Mouse (Mus musculus) ES-Bruce4 (cell line): ENCODE data around the gene Gm21969. TPM values are rescaled to one million over a fixed set of nuclear protein-coding genes. Genes with fewer than 3 reads are reported as not detected.
A peak's percentile ranks its signal among the peaks of the same experiment; 100 is the strongest.

Experiments used
- H3K27ac ChIP-seq: 2 replicates; pipeline ENCODE4 v1.5.1; 2012; ENCODE audit warnings: low read length, inconsistent platforms; ENCODE audit not compliant: insufficient read depth
- H3K27me3 ChIP-seq: 2 replicates; pipeline ENCODE4 v1.6.1; 2012; ENCODE audit warnings: mild to moderate bottlenecking, low read length, inconsistent platforms; ENCODE audit not compliant: control insufficient read depth, poor library complexity, insufficient read depth, severe bottlenecking
- H3K36me3 ChIP-seq: 2 replicates; pipeline ENCODE4 v1.6.1; 2012; ENCODE audit warnings: inconsistent platforms, mild to moderate bottlenecking, low read length, moderate library complexity; ENCODE audit not compliant: control insufficient read depth, poor library complexity, insufficient read depth, severe bottlenecking
- H3K4me1 ChIP-seq: one replicate; pipeline ENCODE4 v1.8.1; 2011; ENCODE audit warnings: low read length; ENCODE audit not compliant: control insufficient read depth, insufficient read depth
- H3K4me3 ChIP-seq: 2 replicates; pipeline ENCODE4 v1.5.1; 2011; ENCODE audit warnings: low read depth, mild to moderate bottlenecking, low read length
- H3K9ac ChIP-seq: 2 replicates; pipeline ENCODE4 v1.6.1; 2012; ENCODE audit warnings: low read depth, mild to moderate bottlenecking, inconsistent platforms; ENCODE audit not compliant: poor library complexity, severe bottlenecking
- H3K9me3 ChIP-seq: replicated peaks from 2 replicates; pipeline ENCODE4 v1.6.1; 2012; ENCODE audit warnings: mild to moderate bottlenecking, low read length, inconsistent platforms; ENCODE audit not compliant: control insufficient read depth, poor library complexity, insufficient read depth, severe bottlenecking
- CTCF ChIP-seq: IDR thresholded peaks from one replicate; pipeline ENCODE4 v1.8.1; 2011; ENCODE audit warnings: low read depth, low read length
- EP300 ChIP-seq: IDR thresholded peaks from 2 replicates; pipeline ENCODE4 v1.6.1; 2011; ENCODE audit warnings: low read depth, low read length; ENCODE audit not compliant: insufficient read depth
- POLR2A ChIP-seq: IDR thresholded peaks from one replicate; pipeline ENCODE4 v1.8.1; 2011; ENCODE audit warnings: low read length; ENCODE audit not compliant: insufficient read depth
- polyA plus RNA-seq: library from polyadenylated mRNA; stranded (reverse); fragments of >200 nt; gene quantifications from 2 replicates; pipeline ENCODE4 v1.2.4, GENCODE M21; 2011; ENCODE audit warnings: low read depth; ENCODE audit not compliant: missing spikeins, insufficient read depth, insufficient read length

Gene Gm21969
- polyA plus RNA-seq, 1 experiment = not detected

- Histone ChIP-seq H3K4me3 (peak overlapping the region; percentile 58), H3K27ac (no peak overlapping the region), H3K9ac (peak overlapping the region; percentile 84), H3K36me3 (no peaks in the 10 kb centered on the region), H3K9me3 (no peaks in the 10 kb centered on the region), H3K27me3 (no peaks in the 10 kb centered on the region), H3K4me1 (no peaks in the 10 kb centered on the region)
- TF ChIP-seq POLR2A = peak; percentile 76
- peak; percentile 39 for TF ChIP-seq CTCF
- no peak for TF ChIP-seq EP300
These were observed 28.7 kb upstream of the Gm21969 start for GRCm38 (mm10) chr4:139574156-139574798.

DNA sequence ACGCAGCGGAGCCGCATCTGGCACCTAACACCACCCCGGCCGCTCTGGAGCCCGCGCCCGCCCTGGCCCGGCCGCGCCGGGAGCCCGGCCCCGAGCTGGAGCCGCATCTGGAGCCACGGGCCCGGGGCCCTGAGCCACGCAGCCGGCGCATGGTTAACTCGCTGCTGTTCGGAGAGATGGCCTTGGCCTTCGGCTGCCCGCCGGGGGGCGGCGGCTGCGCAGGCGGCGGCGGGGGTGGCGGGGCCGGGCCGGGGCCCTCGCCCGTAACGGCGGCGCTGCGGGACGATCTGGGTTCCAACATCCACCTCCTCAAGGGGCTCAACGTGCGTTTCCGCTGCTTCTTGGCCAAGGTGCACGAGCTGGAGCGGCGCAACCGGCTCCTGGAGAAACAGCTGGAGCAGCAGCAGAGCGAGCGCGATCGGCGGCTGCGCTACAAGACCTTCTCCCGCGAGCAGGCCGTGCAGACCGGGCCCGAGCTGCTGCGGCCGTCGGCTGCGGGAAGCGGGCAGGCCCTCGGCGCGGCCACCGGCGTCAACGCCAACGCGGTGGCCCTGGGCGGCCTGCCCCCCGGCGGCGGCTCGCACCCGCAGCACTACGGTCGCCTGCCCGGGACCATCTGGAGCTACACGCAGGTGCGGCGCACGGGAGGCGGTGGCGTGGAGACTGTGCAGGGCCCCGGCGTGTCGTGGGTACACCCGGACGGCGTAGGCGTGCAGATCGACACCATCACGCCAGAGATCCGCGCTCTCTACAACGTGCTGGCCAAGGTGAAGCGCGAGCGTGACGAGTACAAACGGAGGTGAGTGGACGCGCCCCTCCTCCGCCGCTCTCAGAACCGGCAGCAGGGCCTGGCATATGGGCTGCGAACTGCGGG is 27.9 kb upstream of the Gm21969 start:
- H3K27me3 ChIP-seq = no peaks in the 10 kb centered on the region
- H3K9me3 ChIP-seq = no peaks in the 10 kb centered on the region
- TF ChIP-seq CTCF = no peak
- TF ChIP-seq EP300 = no peak
- no peak for TF ChIP-seq POLR2A
- peak overlapping the region; percentile 58 for H3K4me3 ChIP-seq
- no peaks in the 10 kb centered on the region for H3K36me3 ChIP-seq
- no peak overlapping the region for H3K27ac ChIP-seq
- H3K4me1 ChIP-seq = no peaks in the 10 kb centered on the region
- H3K9ac ChIP-seq = peak overlapping the region; percentile 84

GRCm38 (mm10) chr4:139575673-139576003 is 27.3 kb upstream of the Gm21969 start:
- Histone ChIP-seq H3K27ac (no peak overlapping the region), H3K36me3 (no peaks in the 10 kb centered on the region), H3K27me3 (no peaks in the 10 kb centered on the region), H3K9ac (peak overlapping the region; percentile 84), H3K4me1 (no peaks in the 10 kb centered on the region), H3K9me3 (no peaks in the 10 kb centered on the region), H3K4me3 (peak overlapping the region; percentile 58)
- TF ChIP-seq POLR2A (no peak), CTCF (no peak), EP300 (no peak)

DNA sequence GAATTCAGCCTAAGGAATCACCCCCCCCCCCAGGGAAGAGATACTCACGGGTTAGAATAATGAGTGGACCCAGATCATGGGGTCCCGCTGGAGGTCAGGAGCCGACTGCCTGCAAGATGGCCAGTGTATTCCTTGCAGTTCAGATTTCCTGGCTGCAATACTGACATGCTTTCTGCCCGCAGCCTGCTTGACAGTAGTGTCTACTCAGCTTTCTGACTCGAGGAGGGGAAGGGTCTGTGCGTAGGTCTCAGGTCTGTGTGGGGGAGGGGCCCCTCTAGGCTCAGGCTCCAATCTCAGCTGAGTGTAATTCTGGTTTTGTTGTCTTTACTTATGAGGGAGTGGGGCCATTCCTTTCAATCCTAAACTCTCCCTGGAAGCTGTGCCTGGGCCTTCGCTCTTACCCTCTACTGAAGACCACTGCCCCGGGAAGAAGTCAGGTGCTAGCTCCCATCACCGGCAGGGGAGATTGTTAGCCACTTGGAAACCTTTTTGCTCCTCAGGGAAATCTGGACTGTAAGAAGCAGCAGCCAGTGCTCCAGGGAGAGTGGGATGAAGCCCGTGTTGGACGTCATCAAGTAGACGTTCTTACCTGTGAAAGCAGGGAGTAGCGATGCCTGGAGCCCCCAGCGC is 26.6 kb upstream of the Gm21969 start:
- no peaks in the 10 kb centered on the region for H3K36me3 ChIP-seq
- H3K4me3 ChIP-seq = peak overlapping the region; percentile 10; the same call in 1 of the 2 replicates
- peaks cover 4% of the 10 kb centered on the region for H3K4me1 ChIP-seq
- no peak overlapping the region for H3K27ac ChIP-seq
- H3K27me3 ChIP-seq = no peaks in the 10 kb centered on the region
- no peak overlapping the region for H3K9ac ChIP-seq
- no peaks in the 10 kb centered on the region for H3K9me3 ChIP-seq
- no peak for TF ChIP-seq EP300
- no peak for TF ChIP-seq POLR2A
- TF ChIP-seq CTCF = no peak

- Histone ChIP-seq H3K4me1 (peaks cover 4% of the 10 kb centered on the region), H3K27me3 (no peaks in the 10 kb centered on the region), H3K27ac (no peak overlapping the region), H3K9ac (no peak overlapping the region), H3K9me3 (no peaks in the 10 kb centered on the region), H3K36me3 (no peaks in the 10 kb centered on the region), H3K4me3 (no peak overlapping the region)
- TF ChIP-seq POLR2A (no peak), CTCF (no peak), EP300 (no peak)
These were observed 26.0 kb upstream of the Gm21969 start for GRCm38 (mm10) chr4:139577006-139577405.

DNA sequence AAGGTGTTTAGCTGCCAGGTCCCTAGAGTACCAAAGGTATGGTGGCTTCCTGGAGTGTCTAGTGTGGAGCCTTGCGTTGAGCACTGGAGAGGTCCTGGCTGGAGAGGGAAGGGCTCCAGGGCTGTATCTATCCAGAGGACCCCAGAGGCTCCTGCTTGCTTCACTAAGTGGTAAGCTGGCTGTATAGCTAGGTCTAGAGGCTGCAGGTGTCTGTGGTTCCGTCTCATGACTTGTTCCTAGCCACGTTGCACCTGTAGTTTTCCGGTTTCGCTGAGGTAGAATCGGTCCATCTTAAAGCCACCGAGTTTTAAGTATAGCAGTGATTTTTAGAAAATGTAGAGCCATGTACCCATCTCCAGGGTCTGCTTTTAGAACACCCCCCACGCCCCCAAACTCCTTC is 24.6 kb upstream of the Gm21969 start:
- no peak for TF ChIP-seq CTCF
- no peak for TF ChIP-seq EP300
- TF ChIP-seq POLR2A = no peak
- H3K36me3 ChIP-seq = no peaks in the 10 kb centered on the region
- H3K4me3 ChIP-seq = no peak overlapping the region
- no peaks in the 10 kb centered on the region for H3K27me3 ChIP-seq
- no peaks in the 10 kb centered on the region for H3K9me3 ChIP-seq
- no peak overlapping the region for H3K27ac ChIP-seq
- peaks cover 4% of the 10 kb centered on the region for H3K4me1 ChIP-seq
- no peak overlapping the region for H3K9ac ChIP-seq
